Mouse (Mus musculus): ENCODE data around the gene Prkn.

DNA sequence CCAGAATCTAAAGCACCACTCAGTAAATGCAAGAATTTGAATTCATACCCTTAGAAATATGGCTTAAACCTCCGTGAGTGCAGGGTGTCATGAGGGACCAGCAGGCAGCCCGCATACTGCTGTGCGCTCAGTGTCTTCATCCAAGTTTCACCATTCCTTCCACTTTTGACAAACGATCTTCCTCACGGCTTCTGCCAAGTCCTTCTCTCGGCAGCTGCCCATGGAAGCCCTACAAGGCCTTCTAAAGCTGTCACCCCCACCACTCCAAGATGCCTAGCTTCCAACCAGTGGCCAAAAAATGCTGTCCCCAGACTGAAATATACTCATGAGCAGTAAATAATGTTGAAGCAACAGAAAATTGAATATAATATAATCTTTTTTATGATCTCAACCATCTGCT, 580.7 kb downstream of the Prkn start:
- no peak for TF ChIP-seq CTCF (IDR thresholded peaks at IDR 0.05; ENCODE audit: low read depth)
- no peak for TF ChIP-seq EP300 (IDR thresholded peaks at IDR 0.05; ENCODE audit: low read depth)
